Mouse (Mus musculus): ENCODE measurements around the gene Sema4d. TPM values are rescaled to one million over a fixed set of nuclear protein-coding genes. Genes with fewer than 3 reads are reported as not detected.

Sema4d gene
- total and polyA plus RNA-seq, 3 experiments = 6.9 to 20.3 TPM; not detected in 1

DNA sequence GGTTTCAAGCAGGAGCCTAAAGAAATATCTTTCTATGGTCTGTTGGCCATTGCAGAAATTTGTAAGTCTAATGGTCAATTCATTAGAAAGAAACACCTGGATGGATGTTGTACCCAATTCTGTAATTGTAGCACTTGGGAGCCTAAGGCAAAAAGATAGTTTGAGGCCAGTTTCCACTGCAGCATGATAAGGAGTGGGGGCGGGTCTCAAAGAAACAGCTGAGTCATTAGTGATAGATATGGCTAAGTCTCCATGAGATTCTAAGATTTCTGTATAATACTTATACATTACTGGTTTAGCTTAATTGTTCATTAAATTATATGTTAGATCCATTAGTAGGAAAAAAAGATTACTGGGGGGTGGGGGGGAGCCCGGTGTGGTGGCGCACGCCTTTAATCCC lies 145.3 kb downstream of the Sema4d start:
- H3K79me2 ChIP-seq (ENCODE audit: control insufficient read depth, insufficient read depth, low read length, poor library complexity) = peaks cover 60% of the 10 kb centered on the region
- H3K4me1 ChIP-seq (ENCODE audit: control insufficient read depth in 1 of 2, insufficient read depth in 2 of 2, low read length in 2 of 2) = peaks cover 2 to 14% of the 10 kb centered on the region in 2 experiments
- H3K4me3 ChIP-seq (ENCODE audit: control insufficient read depth in 1 of 2, insufficient read depth in 1 of 2, low read depth in 2 of 2, low read length in 2 of 2) = peak overlapping the region; percentile 65 to 96
- peaks cover 11 to 38% of the 10 kb centered on the region in 2 experiments for H3K36me3 ChIP-seq (ENCODE audit: control insufficient read depth in 1 of 2, insufficient read depth in 2 of 2, low read length in 2 of 2)
- H3K27me3 ChIP-seq (ENCODE audit: control insufficient read depth in 1 of 2, insufficient read depth in 2 of 2, low read length in 2 of 2) = no peaks in the 10 kb centered on the region
- DNase-seq (ENCODE audit: low read depth, low spot score) = peak; percentile 83
- H3K9ac ChIP-seq (ENCODE audit: control insufficient read depth, low read depth, low read length, poor library complexity, severe bottlenecking) = peak overlapping the region; percentile 95
- peak overlapping the region; percentile 81 for H3K27ac ChIP-seq (ENCODE audit: control insufficient read depth, low read depth, low read length)
- no peaks in the 10 kb centered on the region for H3K9me3 ChIP-seq (replicated peaks; ENCODE audit: insufficient read depth, low read length)
- TF ChIP-seq TBP (IDR thresholded peaks at IDR 0.05; ENCODE audit: low read depth, low read length) (peak; percentile 43), MYC (IDR thresholded peaks at IDR 0.05; ENCODE audit: low read depth, low read length) (0 out of 2 replicates have a peak, but pooled peaks have one; percentile 30), HCFC1 (IDR thresholded peaks at IDR 0.05; ENCODE audit: low read depth, low read length) (no peak), POLR2AphosphoS5 (IDR thresholded peaks at IDR 0.05; ENCODE audit: borderline replicate concordance, low read depth, low read length) (no peak), CTCF (IDR thresholded peaks at IDR 0.05 in 2 of 3, conservative IDR thresholded peaks at IDR 0.05 in 1 of 3; ENCODE audit: control insufficient read depth in 1 of 3, insufficient read depth in 1 of 3, low read depth in 2 of 3, low read length in 3 of 3, poor library complexity in 1 of 3, severe bottlenecking in 1 of 3) (no peak), BHLHE40 (IDR thresholded peaks at IDR 0.05; ENCODE audit: borderline replicate concordance, low read depth, low read length) (no peak), MYB (IDR thresholded peaks at IDR 0.05; ENCODE audit: low read depth, low read length) (no peak), GATA1 (IDR thresholded peaks at IDR 0.05; ENCODE audit: low read depth, low read length) (peak; percentile 91), ZC3H11A (IDR thresholded peaks at IDR 0.05; ENCODE audit: low read depth, low read length) (no peak), USF2 (IDR thresholded peaks at IDR 0.05; ENCODE audit: borderline replicate concordance in 1 of 2, insufficient read depth in 1 of 2, low read depth in 1 of 2, low read length in 2 of 2) (no peak), ZKSCAN1 (IDR thresholded peaks at IDR 0.05; ENCODE audit: low read depth, low read length) (no peak), GABPA (IDR thresholded peaks at IDR 0.05; ENCODE audit: low read depth, low read length) (peak; percentile 95), POLR2AphosphoS2 (IDR thresholded peaks at IDR 0.05; ENCODE audit: low read length) (0 out of 2 replicates have a peak, but pooled peaks have one; percentile 48), CHD1 (IDR thresholded peaks at IDR 0.05; ENCODE audit: low read depth, low read length) (peak; percentile 26), MAZ (IDR thresholded peaks at IDR 0.05; ENCODE audit: low read depth, low read length) (no peak), JUND (IDR thresholded peaks at IDR 0.05; ENCODE audit: low read depth, low read length) (no peak), KAT2A (conservative IDR thresholded peaks at IDR 0.05; ENCODE audit: low read depth, low read length) (no peak), CHD2 (IDR thresholded peaks at IDR 0.05; ENCODE audit: low read length) (no peak), RAD21 (IDR thresholded peaks at IDR 0.05; ENCODE audit: low read depth, low read length) (no peak), E2F4 (IDR thresholded peaks at IDR 0.05; ENCODE audit: borderline replicate concordance, low read depth, low read length) (no peak), ETS1 (IDR thresholded peaks at IDR 0.05; ENCODE audit: low read depth, low read length) (peak; percentile 92), ELF1 (IDR thresholded peaks at IDR 0.05; ENCODE audit: low read depth, low read length) (no peak), MXI1 (IDR thresholded peaks at IDR 0.05; ENCODE audit: low read depth, low read length) (peak; percentile 78), POLR2A (IDR thresholded peaks at IDR 0.05; ENCODE audit: control insufficient read depth in 1 of 2, insufficient read depth in 1 of 2, low read depth in 1 of 2, low read length in 2 of 2, poor library complexity in 1 of 2) (no peak), NRF1 (IDR thresholded peaks at IDR 0.05; ENCODE audit: insufficient read depth, low read depth, low read length, poor library complexity, severe bottlenecking) (no peak), SMC3 (IDR thresholded peaks at IDR 0.05; ENCODE audit: low read depth, low read length) (no peak), TCF12 (IDR thresholded peaks at IDR 0.05; ENCODE audit: low read depth, low read length) (peak; percentile 39; the same call in 1 of the 2 replicates), MEF2A (IDR thresholded peaks at IDR 0.05; ENCODE audit: extremely low read depth, insufficient replicate concordance, low read depth, low read length, poor library complexity, severe bottlenecking) (no peak), USF1 (IDR thresholded peaks at IDR 0.05; ENCODE audit: low read depth, low read length) (no peak), MAX (IDR thresholded peaks at IDR 0.05; ENCODE audit: low read length) (no peak), NELFE (IDR thresholded peaks at IDR 0.05; ENCODE audit: low read depth, low read length) (no peak), ZMIZ1 (IDR thresholded peaks at IDR 0.05; ENCODE audit: low read depth, low read length) (no peak), RCOR1 (IDR thresholded peaks at IDR 0.05; ENCODE audit: low read depth, low read length) (no peak), MAFK (IDR thresholded peaks at IDR 0.05; ENCODE audit: borderline replicate concordance, low read depth, low read length) (peak; percentile 51; the same call in 1 of the 2 replicates), SIN3A (IDR thresholded peaks at IDR 0.05; ENCODE audit: low read length) (peak; percentile 95), EP300 (IDR thresholded peaks at IDR 0.05; ENCODE audit: low read depth in 1 of 2, low read length in 2 of 2) (peak; percentile 81 to 87), ZNF384 (IDR thresholded peaks at IDR 0.05; ENCODE audit: low read depth, low read length) (no peak), UBTF (IDR thresholded peaks at IDR 0.05; ENCODE audit: borderline replicate concordance, insufficient read depth, low read depth, low read length) (no peak)
